ENCODE assay signal across 8 mouse cellular contexts in the genomic region with DNA sequence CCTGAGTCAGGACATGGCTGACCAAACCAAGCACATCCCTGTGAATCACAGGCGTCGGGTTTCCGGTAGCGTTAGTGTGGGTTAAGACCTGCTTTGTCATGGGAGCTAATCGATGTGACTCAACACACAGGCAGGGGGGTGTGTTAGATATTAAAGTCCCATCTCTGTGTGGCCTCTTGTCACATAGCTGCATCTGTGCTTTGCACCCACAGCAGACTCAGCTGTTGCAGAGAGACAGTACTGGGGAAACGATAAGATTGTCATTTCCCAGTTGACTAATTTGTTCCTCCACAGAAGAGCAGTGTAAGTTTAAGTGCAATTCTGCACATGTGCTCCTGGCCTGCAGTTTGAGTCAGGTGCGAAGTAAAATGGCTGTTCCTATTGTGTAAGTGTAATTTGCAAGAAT. TPM values are rescaled to one million over a fixed set of nuclear protein-coding genes. Genes with fewer than 3 reads are reported as not detected.
DNase-seq lines count a peak whose midpoint lies in the region; ATAC-seq and TF ChIP-seq lines count a peak whose summit lies in the region.

No protein-coding gene starts in this region.

- no peak for TF ChIP-seq POLR2A in bone marrow, adult 2 months (IDR thresholded peaks at IDR 0.05; ENCODE audit: borderline replicate concordance, control insufficient read depth, low read depth, low read length)

- H3K27ac ChIP-seq in lung, embryonic 14.5 days (ENCODE audit: low read depth): no peak overlapping the region
- no peak overlapping the region for H3K27ac ChIP-seq in bone marrow, adult 2 months (ENCODE audit: control insufficient read depth, insufficient read depth, low read depth, low read length, poor library complexity)

- peak overlapping the region; percentile 92 for H3K4me2 ChIP-seq in lung, embryonic 14.5 days

- H3K9ac ChIP-seq in lung, embryonic 14.5 days: peak overlapping the region; percentile 89

- peaks cover 10% of the 10 kb centered on the region; the same call in 1 of the 2 replicates for H3K4me1 ChIP-seq in lung, embryonic 14.5 days (ENCODE audit: insufficient read depth)
- peaks cover 3% of the 10 kb centered on the region; the same call in 1 of the 2 replicates for H3K4me1 ChIP-seq in bone marrow, adult 2 months (ENCODE audit: control insufficient read depth, insufficient read depth, low read length)

- 33% methylated on average over 7 of the region's 7 CpGs for WGBS in lung, embryonic 14.5 days
- 7% methylated on average over 7 of the region's 7 CpGs for WGBS in bone marrow, adult 2 months

- peak; percentile 25 for DNase-seq in lung, embryonic 14.5 days
- no peak for DNase-seq in lung, postnatal 25 days (ENCODE audit: low spot score)
- no peak for DNase-seq in ovary, postnatal 36 days (ENCODE audit: low spot score)
- DNase-seq in frontal cortex, postnatal 36 days (ENCODE audit: low spot score in 2 of 2): no peak
- no peak for DNase-seq in cerebellum, adult 11-12 months

- ATAC-seq in lung, embryonic 14.5 days (ENCODE audit: insufficient read depth): no peak
- ATAC-seq in granulocyte monocyte progenitor cell, adult 5-6 weeks (replicated peaks; ENCODE audit: poor library complexity, severe bottlenecking): peak; percentile 63
- ATAC-seq in megakaryocyte progenitor cell, adult 5-6 weeks (replicated peaks; ENCODE audit: poor library complexity): peak; percentile 88

- no peaks in the 10 kb centered on the region for H3K9me3 ChIP-seq in lung, embryonic 14.5 days (ENCODE audit: low read depth, low read length)

- H3K4me3 ChIP-seq in lung, embryonic 14.5 days (ENCODE audit: low read depth, low read length): peak overlapping the region; percentile 92
- peak overlapping the region; percentile 32 for H3K4me3 ChIP-seq in bone marrow, adult 2 months (replicated peaks; ENCODE audit: control insufficient read depth, low read depth, low read length)

- H3K27me3 ChIP-seq in lung, embryonic 14.5 days (ENCODE audit: insufficient read depth, low read length): no peaks in the 10 kb centered on the region

- no peak for TF ChIP-seq CTCF in lung, embryonic 14.5 days (IDR thresholded peaks at IDR 0.05; ENCODE audit: low read depth)
- TF ChIP-seq CTCF in bone marrow, adult 2 months (IDR thresholded peaks at IDR 0.05; ENCODE audit: control insufficient read depth, insufficient read depth, low read length): no peak

- peaks cover 51% of the 10 kb centered on the region for H3K36me3 ChIP-seq in lung, embryonic 14.5 days (ENCODE audit: insufficient read depth)

RNA-seq across cellular contexts. Expression of a gene that starts 1.4 kb away (rescaled TPM):
- polyA plus RNA-seq in lung, embryonic 14.5 days (2014; fragmentation: Nextera tagmentation; extraction: Ambion mirVana): 52.9 and 57.3 TPM in 2 replicates
- 15.7 and 33.7 TPM in 2 replicates for polyA plus RNA-seq in bone marrow, adult 2 months (2011; ENCODE audit: insufficient read depth, insufficient read length, low replicate concordance, missing spikeins)
- 62.4 and 64.9 TPM in 2 replicates for total RNA-seq in granulocyte monocyte progenitor cell, adult 5-6 weeks (2014; fragmentation: Nextera tagmentation)
- total RNA-seq in granulocyte monocyte progenitor cell, adult 5-6 weeks (2017): 110 and 131 TPM in 2 replicates
- 45.4 and 47.6 TPM in 2 replicates for total RNA-seq in megakaryocyte progenitor cell, adult 5-6 weeks (2015)
- total RNA-seq in megakaryocyte progenitor cell, adult 5-6 weeks (2017): 85.2 and 126 TPM in 2 replicates

RNA-seq across cellular contexts. Expression of a gene that starts 2.0 kb away (rescaled TPM):
- 27.1 and 27.5 TPM in 2 replicates for polyA plus RNA-seq in lung, embryonic 14.5 days (2014; fragmentation: Nextera tagmentation; extraction: Ambion mirVana)
- 11.5 and 16.2 TPM in 2 replicates for polyA plus RNA-seq in bone marrow, adult 2 months (2011; ENCODE audit: insufficient read depth, insufficient read length, low replicate concordance, missing spikeins)
- total RNA-seq in granulocyte monocyte progenitor cell, adult 5-6 weeks (2014; fragmentation: Nextera tagmentation): 26.3 and 35.0 TPM in 2 replicates
- 26.5 and 31.4 TPM in 2 replicates for total RNA-seq in granulocyte monocyte progenitor cell, adult 5-6 weeks (2017)
- 28.3 and 30.7 TPM in 2 replicates for total RNA-seq in megakaryocyte progenitor cell, adult 5-6 weeks (2015)
- 25.3 and 34.4 TPM in 2 replicates for total RNA-seq in megakaryocyte progenitor cell, adult 5-6 weeks (2017)
